Mouse (Mus musculus): ENCODE measurements at regions not wholly inside any gene's neighbourhood (a gene's known extent, or its start where the extent isn't known, plus 50 kb on each side); places are given as distances from the start of the nearest gene placed in this dataset.

- TF ChIP-seq CTCF (conservative IDR thresholded peaks at IDR 0.05 in 1 of 2, IDR thresholded peaks at IDR 0.05 in 1 of 2; ENCODE audit: low read depth in 2 of 2, low read length in 2 of 2) (no peak), EP300 (IDR thresholded peaks at IDR 0.05; ENCODE audit: low read length) (no peak), GABPA (IDR thresholded peaks at IDR 0.05; ENCODE audit: insufficient replicate concordance, low read depth, low read length) (no peak), MAX (IDR thresholded peaks at IDR 0.05; ENCODE audit: low read length) (no peak), POLR2A (IDR thresholded peaks at IDR 0.05; ENCODE audit: low read depth, low read length) (no peak), BHLHE40 (IDR thresholded peaks at IDR 0.05; ENCODE audit: low read depth, low read length) (no peak), POLR2AphosphoS2 (IDR thresholded peaks at IDR 0.05; ENCODE audit: low read depth, low read length) (no peak), MEF2A (IDR thresholded peaks at IDR 0.05; ENCODE audit: borderline replicate concordance, low read depth, low read length) (no peak), HCFC1 (IDR thresholded peaks at IDR 0.05; ENCODE audit: low read depth, low read length) (no peak), ZC3H11A (IDR thresholded peaks at IDR 0.05; ENCODE audit: low read depth, low read length) (no peak), RAD21 (IDR thresholded peaks at IDR 0.05; ENCODE audit: low read depth, low read length) (no peak)
Measured at GRCm38 (mm10) chr14:108530554-108530953, 383.4 kb downstream of the Slitrk1 start.

All from CH12.LX (cell line).